22 mouse cellular contexts compared by ENCODE assay signal in the genomic region with DNA sequence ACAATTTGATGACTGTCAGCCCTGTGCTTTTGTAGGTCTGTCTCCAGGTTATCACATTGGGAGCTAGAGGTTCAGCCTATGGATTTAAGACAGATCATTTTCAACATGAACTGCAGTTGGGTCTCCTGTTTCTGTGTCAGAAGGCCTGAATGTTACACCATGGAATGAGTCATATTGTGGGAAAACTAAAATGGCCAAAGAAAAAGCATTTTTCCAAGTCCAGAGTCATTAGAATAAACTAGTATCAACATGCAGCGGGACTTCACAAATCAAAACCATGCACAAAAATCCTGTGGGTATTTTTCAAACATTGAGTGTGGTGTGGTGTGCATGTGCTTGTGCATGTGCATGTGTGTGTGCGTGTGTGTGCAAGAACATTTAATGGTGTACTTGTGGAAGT.
DNase-seq lines count a peak whose midpoint lies in the region; ATAC-seq and TF ChIP-seq lines count a peak whose summit lies in the region.
"Had no signal": no experiment of that assay in that cellular context is flagged by ENCODE, and none has a peak within 500 bp of the region (broad histone marks: within the 10 kb centered on the region; RNA-seq: fewer than 3 reads in every experiment).

No protein-coding gene starts in this region.

- H3K4me1 ChIP-seq in embryonic fibroblast, embryonic 13.5 days (ENCODE audit: control insufficient read depth, insufficient read depth, low read length) = peaks cover 6% of the 10 kb centered on the region; the same call in 1 of the 2 replicates
- no peaks in the 10 kb centered on the region for H3K4me1 ChIP-seq in midbrain, embryonic 13.5 days (replicated peaks)
- H3K4me1 ChIP-seq: embryonic facial prominence, embryonic 15.5 days; forebrain, embryonic 10.5 days; forebrain, embryonic 12.5 days had no signal

- H3K4me2 ChIP-seq in midbrain, embryonic 13.5 days (replicated peaks) = no peak overlapping the region
- H3K4me2 ChIP-seq: embryonic facial prominence, embryonic 13.5 days; embryonic facial prominence, embryonic 15.5 days; forebrain, embryonic 12.5 days had no signal

- no peak overlapping the region for H3K9ac ChIP-seq in midbrain, embryonic 13.5 days (replicated peaks)
- H3K9ac ChIP-seq: embryonic facial prominence, embryonic 13.5 days; embryonic facial prominence, embryonic 15.5 days; forebrain, embryonic 12.5 days; forebrain, postnatal 0 days had no signal

- TF ChIP-seq POLR2A in embryonic fibroblast, embryonic 13.5 days (IDR thresholded peaks at IDR 0.05; ENCODE audit: low read depth, low read length) = no peak

- no peak overlapping the region for H3K4me3 ChIP-seq in embryonic fibroblast, embryonic 13.5 days (ENCODE audit: insufficient read depth, low read length)
- H3K4me3 ChIP-seq in midbrain, embryonic 13.5 days (replicated peaks) = no peak overlapping the region
- H3K4me3 ChIP-seq: embryonic facial prominence, embryonic 13.5 days; embryonic facial prominence, embryonic 15.5 days; forebrain, embryonic 10.5 days; forebrain, embryonic 12.5 days had no signal

- H3K27ac ChIP-seq in embryonic fibroblast, embryonic 13.5 days (ENCODE audit: insufficient read depth, low read length) = peak overlapping the region; percentile 81
- no peak overlapping the region for H3K27ac ChIP-seq in midbrain, embryonic 13.5 days
- H3K27ac ChIP-seq: embryonic facial prominence, embryonic 13.5 days; embryonic facial prominence, embryonic 15.5 days; forebrain, embryonic 10.5 days; forebrain, embryonic 12.5 days had no signal

- no peaks in the 10 kb centered on the region for H3K27me3 ChIP-seq in midbrain, embryonic 13.5 days
- H3K27me3 ChIP-seq: embryonic facial prominence, embryonic 13.5 days; embryonic facial prominence, embryonic 15.5 days; forebrain, embryonic 12.5 days; Patski had no signal

- no peaks in the 10 kb centered on the region for H3K36me3 ChIP-seq in midbrain, embryonic 13.5 days
- H3K36me3 ChIP-seq: embryonic facial prominence, embryonic 13.5 days; embryonic facial prominence, embryonic 15.5 days; forebrain, embryonic 10.5 days; forebrain, embryonic 12.5 days had no signal

- no peak for TF ChIP-seq CTCF in embryonic fibroblast, embryonic 13.5 days (IDR thresholded peaks at IDR 0.05; ENCODE audit: borderline replicate concordance, insufficient read depth, low read length)

- no peak for ATAC-seq in midbrain, embryonic 13.5 days
- ATAC-seq: activated CD4-positive, CD25-positive, alpha-beta regulatory T cell, adult 4 months; forebrain, embryonic 14.5 days; forebrain, postnatal 0 days; Patski had no signal

- H3K9me3 ChIP-seq in midbrain, embryonic 13.5 days = no peaks in the 10 kb centered on the region
- H3K9me3 ChIP-seq: embryonic facial prominence, embryonic 13.5 days; embryonic facial prominence, embryonic 15.5 days; forebrain, embryonic 10.5 days; forebrain, embryonic 12.5 days had no signal

- 96% methylated on average over 2 of the region's 2 CpGs for whole genome bisulfite sequencing in midbrain, embryonic 13.5 days

- DNase-seq in 3T3-L1 (ENCODE audit: low read depth, low spot score) = peak; percentile 67
- DNase-seq in cerebellum, adult 11-12 months = no peak
- no peak for DNase-seq in frontal cortex, postnatal 14 days (ENCODE audit: low spot score in 2 of 2)
- DNase-seq: adrenal gland, adult 8-10 months; adrenal gland, postnatal 14 days; adrenal gland, postnatal 36 days; cerebellum, adult 18-20 months; cerebellum, adult 8-10 months; cerebellum, adult 9-11 months; cerebellum, postnatal 14 days; cerebellum, postnatal 36 days; embryo, embryonic 11 days; forebrain, postnatal 0 days had no signal
